Mouse (Mus musculus): Measurements from ENCODE around the gene Thpo.

- TF ChIP-seq CTCF (IDR thresholded peaks at IDR 0.05; ENCODE audit: low read depth) (peak; percentile 72), EP300 (IDR thresholded peaks at IDR 0.05; ENCODE audit: low read depth) (no peak)
These were observed 27.4 kb upstream of the Thpo start for GRCm38 (mm10) chr16:20761681-20762080.

All from liver, postnatal 0 days (tissue).